In the genomic region with DNA sequence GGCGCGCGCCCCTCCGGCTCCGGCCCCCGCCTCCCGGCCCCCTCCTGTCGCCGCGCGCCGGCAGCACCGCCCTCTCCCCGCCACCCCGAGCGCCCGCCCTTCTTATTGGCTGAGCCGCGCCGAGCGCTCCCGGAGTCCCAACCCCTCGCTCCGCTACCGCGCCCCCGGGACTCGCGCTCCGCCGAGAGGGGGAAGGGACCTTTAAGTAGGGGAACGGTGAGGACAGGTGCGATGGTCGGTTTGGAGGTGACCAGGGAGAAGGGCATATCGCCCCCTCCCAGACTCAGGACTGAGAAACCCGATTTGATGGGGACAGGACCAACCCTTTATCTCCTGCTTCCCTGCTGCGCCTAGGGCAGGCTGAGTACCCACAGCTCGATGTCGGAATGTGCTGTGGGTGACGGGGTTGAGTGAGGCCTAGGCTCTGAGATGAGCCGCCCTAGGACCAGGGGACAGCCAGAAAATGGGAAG, we compare ENCODE assay signal across 7 mouse cellular contexts. TPM values are rescaled to one million over a fixed set of nuclear protein-coding genes. Genes with fewer than 3 reads are reported as not detected.
DNase-seq lines count a peak whose midpoint lies in the region; ATAC-seq and TF ChIP-seq lines count a peak whose summit lies in the region.

No protein-coding gene starts in this region.

- H3K9ac ChIP-seq in hindbrain, embryonic 16.5 days (ENCODE audit: low read depth, low read length): peak overlapping the region; percentile 89

- ATAC-seq in hindbrain, embryonic 16.5 days: peak; percentile 90
- peak; percentile 59 for ATAC-seq in megakaryocyte progenitor cell, adult 5-6 weeks (replicated peaks; ENCODE audit: poor library complexity)

- intact Hi-C loops in left cerebral cortex, adult 2 months (cut with DNase I): no loop called here

- peaks cover 42% of the 10 kb centered on the region for H3K4me1 ChIP-seq in hindbrain, embryonic 16.5 days (ENCODE audit: control insufficient read depth, insufficient read depth, low read depth, low read length)

- no peak for TF ChIP-seq CTCF in left cerebral cortex, adult 2 months (IDR thresholded peaks at IDR 0.05)

- H3K4me3 ChIP-seq in hindbrain, embryonic 16.5 days (ENCODE audit: low read length): peak overlapping the region; percentile 77
- H3K4me3 ChIP-seq in left cerebral cortex, adult 2 months: peak overlapping the region; percentile 67

- no peaks in the 10 kb centered on the region for H3K36me3 ChIP-seq in hindbrain, embryonic 16.5 days (ENCODE audit: control insufficient read depth, insufficient read depth, low read length)

- peak overlapping the region; percentile 82 for H3K4me2 ChIP-seq in hindbrain, embryonic 16.5 days (ENCODE audit: low read length)

- under 1% methylated on average over 21 of the region's 41 CpGs for WGBS in hindbrain, embryonic 16.5 days

- peak overlapping the region; percentile 80 for H3K27ac ChIP-seq in hindbrain, embryonic 16.5 days (ENCODE audit: low read depth, low read length)
- peak overlapping the region; percentile 84 for H3K27ac ChIP-seq in left cerebral cortex, adult 2 months

- DNase-seq in adrenal gland, adult 2 months: peak; percentile 93
- peak; percentile 79 to 84 for DNase-seq in cerebellum, postnatal 4 days (ENCODE audit: low spot score in 2 of 2)
- peak; percentile 10 to 32 for DNase-seq in gastrocnemius, adult 8-10 months (ENCODE audit: low spot score in 2 of 2)
- DNase-seq in left cerebral cortex, adult 2 months (ENCODE audit: extremely low spot score in 1 of 2, low spot score in 2 of 2): peak; percentile 90 to 92
- DNase-seq in right cerebral cortex, postnatal 36 days (ENCODE audit: low spot score in 2 of 2): peak; percentile 79 to 85

- no peaks in the 10 kb centered on the region for H3K9me3 ChIP-seq in hindbrain, embryonic 16.5 days (ENCODE audit: control insufficient read depth, low read length)

- H3K27me3 ChIP-seq in hindbrain, embryonic 16.5 days (replicated peaks; ENCODE audit: control insufficient read depth, insufficient read depth, low read length): no peaks in the 10 kb centered on the region

RNA-seq across cellular contexts. Expression of gene Kcnh2, which starts 0.3 kb away (rescaled TPM):
- 10 to 100 TPM; 12.3 to 26.4 TPM for total RNA-seq in adrenal gland, adult 2 months (2021)
- 75.2 and 99.5 TPM in 2 replicates for polyA plus RNA-seq in adrenal gland, adult 2 months (2012; rRNA removed)
- 1 to 10 TPM in 2 of 4 experiments, under 1 TPM in 2; 0.54 to 1.8 (median 1.2) TPM for total RNA-seq in gastrocnemius, adult 8-10 months (2022)
- polyA plus RNA-seq in hindbrain, embryonic 16.5 days (2015; fragmentation: Nextera tagmentation; extraction: Ambion mirVana): 13.0 and 14.0 TPM in 2 replicates
- total RNA-seq in left cerebral cortex, adult 2 months (2021): 10 to 100 TPM; 28.6 to 32.8 TPM
- not detected in 2 replicates for total RNA-seq in megakaryocyte progenitor cell, adult 5-6 weeks (2015)
- total RNA-seq in megakaryocyte progenitor cell, adult 5-6 weeks (2017): 0.12 TPM in 1 of 2 replicates, not detected in the other

RNA-seq across cellular contexts. Expression of gene Nos3, which starts 12.9 kb away (rescaled TPM):
- 10 to 100 TPM in 1 of 2 experiments, 1 to 10 TPM in 1; 8.5 to 13.6 TPM for total RNA-seq in adrenal gland, adult 2 months (2021)
- polyA plus RNA-seq in adrenal gland, adult 2 months (2012; rRNA removed): 22.1 and 33.1 TPM in 2 replicates
- 1 to 10 TPM; 3.2 to 5.8 (median 4.0) TPM for total RNA-seq in gastrocnemius, adult 8-10 months (2022)
- 8.6 and 11.0 TPM in 2 replicates for polyA plus RNA-seq in hindbrain, embryonic 16.5 days (2015; fragmentation: Nextera tagmentation; extraction: Ambion mirVana)
- total RNA-seq in left cerebral cortex, adult 2 months (2021): 1 to 10 TPM; 8.8 to 9.3 TPM
- total RNA-seq in megakaryocyte progenitor cell, adult 5-6 weeks (2015): 0.12 TPM in 1 of 2 replicates, not detected in the other
- not detected in 2 replicates for total RNA-seq in megakaryocyte progenitor cell, adult 5-6 weeks (2017)

RNA-seq across cellular contexts. Expression of gene Atg9b, which starts 40.2 kb away (rescaled TPM):
- 1 to 10 TPM; 1.5 to 1.7 TPM for total RNA-seq in adrenal gland, adult 2 months (2021)
- polyA plus RNA-seq in adrenal gland, adult 2 months (2012; rRNA removed): 7.5 and 11.6 TPM in 2 replicates
- under 1 TPM in 1 of 4 experiments, not detected in 3; 0.22 TPM for total RNA-seq in gastrocnemius, adult 8-10 months (2022)
- 3.6 and 4.6 TPM in 2 replicates for polyA plus RNA-seq in hindbrain, embryonic 16.5 days (2015; fragmentation: Nextera tagmentation; extraction: Ambion mirVana)
- 1 to 10 TPM; 4.0 to 4.2 TPM for total RNA-seq in left cerebral cortex, adult 2 months (2021)
- 0.90 and 1.9 TPM in 2 replicates for total RNA-seq in megakaryocyte progenitor cell, adult 5-6 weeks (2015)
- 2.6 and 3.5 TPM in 2 replicates for total RNA-seq in megakaryocyte progenitor cell, adult 5-6 weeks (2017)

RNA-seq across cellular contexts. Expression of gene Abcb8, which starts 41.7 kb away (rescaled TPM):
- 10 to 100 TPM; 63.6 to 69.8 TPM for total RNA-seq in adrenal gland, adult 2 months (2021)
- 165 and 174 TPM in 2 replicates for polyA plus RNA-seq in adrenal gland, adult 2 months (2012; rRNA removed)
- 10 to 100 TPM; 34.7 to 40.0 (median 38.8) TPM for total RNA-seq in gastrocnemius, adult 8-10 months (2022)
- 52.4 and 53.7 TPM in 2 replicates for polyA plus RNA-seq in hindbrain, embryonic 16.5 days (2015; fragmentation: Nextera tagmentation; extraction: Ambion mirVana)
- total RNA-seq in left cerebral cortex, adult 2 months (2021): 10 to 100 TPM; 45.3 to 54.9 TPM
- total RNA-seq in megakaryocyte progenitor cell, adult 5-6 weeks (2015): 23.5 and 30.9 TPM in 2 replicates
- 12.2 and 18.1 TPM in 2 replicates for total RNA-seq in megakaryocyte progenitor cell, adult 5-6 weeks (2017)

Comparison
In these comparisons a context has a peak if more than half of its experiments do, and no peak if none do; other contexts are left out.
1. Peak in every context shown above with its lines: DNase-seq, ATAC-seq, H3K4me3 ChIP-seq and H3K27ac ChIP-seq.
2. DNase-seq: peak in every context shown above with its lines; median percentile 93 in adrenal gland, adult 2 months; 91 in left cerebral cortex, adult 2 months; 82 in right cerebral cortex, postnatal 36 days; 82 in cerebellum, postnatal 4 days; 21 in gastrocnemius, adult 8-10 months.
3. RNA of gene Kcnh2, which starts 0.3 kb away (total RNA-seq): 28.6 to 32.8 TPM in left cerebral cortex, adult 2 months and 12.3 to 26.4 TPM in adrenal gland, adult 2 months; 0.54 to 1.8 TPM in gastrocnemius, adult 8-10 months and 0.12 TPM in megakaryocyte progenitor cell, adult 5-6 weeks; every median in the first group is over 4 times any median in the second.